Mouse (Mus musculus) left cerebral cortex, postnatal 4 days (tissue): ENCODE results near the gene Mpped1. TPM values are rescaled to one million over a fixed set of nuclear protein-coding genes. Genes with fewer than 3 reads are reported as not detected.

Experiments
- DNase-seq: peaks from one replicate; pipeline ENCODE4 v3.0.0-alpha.2; 2022
- intact Hi-C: fragments of 180-260 bp; cut with DNase I; formaldehyde crosslinking; loops from one replicate; pipeline ENCODE4 v1.15.1; 2025
- total RNA-seq, 2 experiments: library from RNA; stranded (reverse); gene quantifications; 2 replicates each; pipeline ENCODE4 v1.2.3; 2021

Gene Mpped1
- total RNA-seq = 100 to 1,000 TPM; 444 to 539 TPM

DNA sequence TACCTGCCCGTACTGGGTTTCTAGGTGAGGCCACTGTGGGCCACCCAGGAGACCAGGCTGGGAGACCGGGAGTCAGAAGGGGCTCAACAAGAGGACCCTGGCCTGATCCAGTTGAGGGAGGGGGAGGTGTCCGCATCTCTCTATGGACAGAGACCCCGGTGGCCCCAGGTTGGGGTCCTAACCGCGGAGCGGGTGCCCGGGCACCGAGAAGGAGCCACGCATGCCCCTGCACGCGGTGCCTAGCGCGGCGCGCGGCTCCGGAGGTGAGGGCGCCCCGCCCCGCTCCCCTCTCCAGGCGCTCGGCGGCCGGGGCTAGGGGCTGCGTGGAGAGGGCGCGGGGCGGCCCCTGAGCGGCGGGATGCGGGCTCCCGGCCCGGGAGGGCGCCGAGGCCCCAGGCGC, at the start of gene Mpped1:
Gene Mpped1 (plus strand): TSS at position 81 of the 400 bp plus-strand sequence.
- DNase-seq = no peak
- intact Hi-C loops = no loop called here

DNA sequence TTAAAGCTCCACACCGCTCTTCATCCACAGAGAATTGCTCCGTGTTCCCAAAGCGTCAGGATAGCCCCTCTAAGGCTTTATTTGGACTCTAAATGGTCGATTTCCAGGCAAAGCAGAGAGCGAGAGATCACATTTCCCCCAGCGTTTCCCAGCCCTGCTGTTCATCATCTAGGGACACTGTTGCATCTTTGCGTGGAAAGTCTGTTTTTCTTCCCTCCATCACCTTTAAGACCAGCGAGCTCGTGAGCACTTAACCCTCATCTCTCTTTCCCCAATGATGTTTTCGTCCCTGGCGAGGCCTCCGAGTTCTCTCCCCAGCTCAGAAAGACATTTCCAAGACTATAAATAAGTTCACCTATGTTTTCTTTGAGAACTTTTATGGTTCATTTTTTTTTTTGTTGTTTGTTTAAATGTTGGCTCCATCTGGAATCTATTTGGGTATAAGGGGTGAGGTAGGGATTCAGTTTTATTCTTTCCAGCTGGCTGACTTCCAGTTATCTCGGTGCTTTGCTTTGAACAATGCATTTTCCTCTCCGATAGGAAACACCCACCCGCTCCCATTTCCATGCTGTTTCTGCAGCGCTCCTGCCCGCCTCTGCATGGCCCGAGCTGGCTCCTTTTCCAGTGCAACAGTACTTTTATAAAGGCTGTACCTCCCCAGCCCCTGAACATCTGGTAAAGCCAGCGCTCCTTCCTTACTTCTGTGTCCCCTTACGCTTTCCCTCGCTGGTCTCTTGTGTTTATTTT, 38.4 kb upstream of the Mpped1 start:
- intact Hi-C loops = no loop called here
- no peak for DNase-seq

DNA sequence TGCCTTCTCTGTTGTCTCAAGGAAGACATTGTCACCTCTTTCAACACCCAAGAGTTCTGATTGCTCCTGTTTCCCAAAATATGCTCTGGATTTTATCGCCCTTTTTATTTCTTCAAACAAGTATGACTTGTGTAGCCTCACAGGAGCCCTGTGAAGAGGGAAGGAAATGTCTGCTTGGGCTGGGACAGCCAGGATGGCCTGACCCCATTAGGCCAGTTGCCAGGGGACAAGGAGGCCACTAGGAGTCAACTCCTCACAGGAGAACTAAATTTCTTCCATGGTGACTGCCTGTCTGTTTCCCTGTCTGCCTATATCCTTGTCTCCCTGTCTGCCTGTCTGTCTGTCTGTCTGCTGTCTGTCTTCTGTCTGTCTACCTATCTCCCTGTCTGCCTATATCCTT, 37.2 kb upstream of the Mpped1 start:
- DNase-seq = no peak
- intact Hi-C loops = no loop called here

DNA sequence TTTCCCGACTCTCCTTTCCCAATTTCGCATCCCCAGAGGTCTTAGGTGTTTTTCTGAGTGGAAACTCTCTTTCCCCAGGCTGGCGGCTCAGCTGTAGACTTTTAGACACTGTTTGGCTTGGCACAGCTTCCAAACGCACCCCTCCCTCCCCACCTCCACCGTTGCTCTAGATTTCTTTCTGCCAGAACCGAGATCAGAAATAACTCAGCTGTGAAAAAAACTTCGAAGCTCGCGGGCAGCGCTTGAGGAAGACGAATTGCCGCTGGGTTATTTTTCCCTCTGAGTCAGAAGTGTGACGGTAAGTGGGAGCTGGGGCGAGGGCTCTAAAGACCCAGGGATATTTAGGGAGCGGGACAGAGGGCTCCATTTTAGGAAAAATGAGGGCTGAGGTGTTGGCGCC, 33.0 kb upstream of the Mpped1 start:
- intact Hi-C loops = no loop called here
- DNase-seq = no peak

DNA sequence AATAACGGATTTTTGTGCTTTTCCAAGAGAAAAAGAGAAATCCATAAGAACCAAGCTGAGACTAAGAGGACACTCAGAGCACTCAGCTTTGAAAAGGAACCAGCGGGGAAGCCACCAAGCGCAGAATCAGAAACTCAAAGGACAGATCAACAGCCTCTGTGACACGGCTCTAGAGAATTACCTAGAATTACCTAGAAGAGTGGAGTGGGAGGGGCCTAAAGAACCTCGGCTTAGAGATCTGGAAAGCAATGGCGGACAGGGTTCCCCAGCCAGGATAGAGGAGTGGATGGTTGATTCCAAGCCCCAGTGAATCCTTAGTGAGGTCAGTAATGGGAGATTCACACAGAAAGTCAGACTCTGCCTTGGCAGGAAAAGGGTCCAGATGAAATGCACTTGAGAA, 30.3 kb upstream of the Mpped1 start:
- no peak for DNase-seq
- intact Hi-C loops = no loop called here

DNA sequence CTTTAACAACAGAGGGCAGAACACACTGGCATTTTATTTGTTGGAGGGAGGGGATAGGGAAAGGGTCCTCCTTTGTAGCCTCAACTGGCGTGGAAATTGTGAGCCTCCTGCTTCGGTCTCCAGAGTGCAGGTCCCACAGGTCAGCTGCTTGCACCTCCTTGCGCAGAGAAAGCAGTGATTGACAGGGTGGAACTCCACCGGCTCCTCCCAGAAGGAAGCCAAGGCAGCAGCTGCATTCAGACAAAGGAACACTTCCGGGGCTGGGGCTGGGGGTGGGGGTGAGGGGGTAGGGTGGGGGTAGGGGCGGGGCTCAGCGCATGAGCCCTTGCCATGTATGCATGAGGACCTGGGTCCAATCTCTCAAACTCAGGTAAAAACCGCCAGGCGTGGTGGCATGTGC, 29.8 kb upstream of the Mpped1 start:
- intact Hi-C loops = no loop called here
- DNase-seq = no peak

DNA sequence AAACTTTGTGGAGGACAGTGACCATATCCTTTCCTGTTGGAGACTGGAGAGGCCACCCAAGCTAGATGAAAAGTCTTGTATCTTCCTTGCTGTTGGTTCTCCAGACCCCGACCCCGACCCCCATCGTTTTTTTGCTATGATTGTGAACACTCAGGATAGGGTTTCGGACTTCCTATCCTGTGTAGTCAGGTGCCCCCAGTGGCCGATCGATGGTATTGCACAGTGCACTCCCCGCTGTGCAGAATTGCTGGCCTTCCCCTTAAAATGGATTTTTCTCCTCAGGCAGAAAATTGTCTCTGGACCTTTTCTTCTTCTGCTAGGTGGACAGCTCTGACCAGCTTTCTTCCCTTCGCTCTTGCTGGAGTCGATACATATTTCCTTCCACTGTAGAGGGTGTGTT, 22.5 kb upstream of the Mpped1 start:
- intact Hi-C loops = loop anchor here (10.0 kb wide), 2 partner anchors 92 to 122 kb away; no protein-coding TSS in a partner anchor
- peak; percentile 44 for DNase-seq

DNA sequence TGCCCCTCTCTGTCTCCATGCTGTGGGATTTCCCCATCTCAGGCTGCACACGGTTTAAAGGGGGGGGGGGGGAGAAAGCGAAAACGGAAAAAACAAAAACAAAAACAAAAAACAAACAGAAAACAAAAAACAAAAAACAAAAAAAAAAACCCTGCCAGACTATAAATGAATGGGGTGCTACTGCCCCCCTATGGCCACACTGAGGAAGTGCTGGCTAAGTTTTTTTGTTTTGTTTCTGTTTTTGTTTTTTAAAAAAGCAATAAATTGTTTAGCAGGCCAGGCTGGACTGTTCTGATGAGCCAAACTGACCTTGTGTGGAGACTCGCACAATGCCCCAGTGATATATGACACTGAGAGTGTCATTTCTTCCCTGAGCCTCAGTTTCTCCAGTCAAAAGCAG, 20.3 kb upstream of the Mpped1 start:
- no peak for DNase-seq
- intact Hi-C loops = loop anchor here (10.0 kb wide), 2 partner anchors 94 to 124 kb away; no protein-coding TSS in a partner anchor

DNA sequence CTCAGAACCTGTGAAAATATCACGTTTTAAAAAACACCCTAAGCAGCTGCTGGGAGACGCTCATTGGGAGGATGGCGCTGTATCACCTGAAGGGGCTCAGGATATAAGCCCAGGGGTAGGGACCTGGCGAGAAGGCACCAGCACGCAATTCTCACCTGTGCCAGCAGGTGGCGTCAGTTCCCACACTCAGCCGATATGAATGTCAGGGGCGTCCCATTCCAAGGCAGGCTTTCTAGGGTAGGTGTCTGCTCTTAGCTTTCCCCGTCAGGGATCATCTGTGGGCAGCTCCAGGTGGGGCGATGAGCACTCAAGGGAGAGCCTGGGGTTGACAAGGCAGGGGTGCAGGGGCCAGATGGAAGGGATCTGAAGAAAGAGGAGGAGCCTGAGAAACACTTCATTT, 18.6 kb upstream of the Mpped1 start:
- peak; percentile 75 for DNase-seq

DNA sequence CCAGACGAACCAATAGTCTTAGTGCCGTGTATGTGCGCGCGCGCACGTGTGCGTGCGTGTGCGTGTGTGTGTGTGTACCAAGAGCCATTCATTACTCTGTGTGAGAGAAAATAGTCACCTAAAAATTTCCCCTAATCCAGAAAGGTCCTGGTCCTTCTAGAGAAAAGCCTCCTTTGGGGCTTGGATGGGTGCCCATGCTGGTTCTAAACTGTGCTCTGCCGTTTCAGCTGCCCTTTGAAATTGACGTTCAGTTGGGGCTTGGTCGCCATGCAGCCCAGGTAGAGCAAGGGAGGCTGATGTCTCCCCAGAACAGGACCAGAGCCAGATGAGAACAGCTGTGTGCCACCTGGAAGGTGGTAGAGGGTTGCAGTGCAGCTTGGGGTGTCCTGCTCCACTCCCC, 17.8 kb upstream of the Mpped1 start:
- intact Hi-C loops = no loop called here
- DNase-seq = no peak

More for the DNA sequence above, 18.6 kb upstream of the Mpped1 start:
- intact Hi-C loops = no loop called here

DNA sequence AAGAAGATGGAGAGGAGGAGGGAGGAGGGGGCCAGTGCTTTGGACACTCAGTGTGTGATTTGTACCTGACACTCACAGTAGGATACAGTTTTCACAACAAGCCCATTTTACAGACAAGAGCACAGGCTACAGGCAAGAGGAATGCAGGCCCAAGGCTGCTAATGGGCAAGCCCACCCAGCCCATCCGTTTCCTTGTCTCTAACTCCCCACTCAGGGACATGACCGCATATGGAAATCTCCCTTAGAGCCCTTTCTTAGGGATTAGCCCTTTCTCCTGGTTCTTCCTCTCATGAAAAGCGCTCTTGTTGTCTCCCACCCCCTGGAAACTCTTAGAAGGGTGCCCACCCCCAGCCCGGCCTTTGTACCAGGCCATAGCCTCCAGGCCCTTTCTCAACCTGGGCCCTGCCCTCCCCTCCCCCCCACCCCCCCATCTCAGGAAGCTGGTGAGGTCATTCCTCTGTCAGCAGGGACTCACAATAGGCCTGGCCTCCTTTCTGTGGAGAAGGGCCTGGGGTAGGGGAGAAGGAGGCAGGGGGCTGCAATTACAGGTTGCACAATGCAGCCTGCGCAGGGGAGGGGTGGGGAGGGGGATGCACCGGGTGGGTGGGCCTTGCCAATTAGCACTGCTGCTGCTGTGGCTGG, 13.8 kb upstream of the Mpped1 start:
- DNase-seq = no peak
- intact Hi-C loops = no loop called here

DNA sequence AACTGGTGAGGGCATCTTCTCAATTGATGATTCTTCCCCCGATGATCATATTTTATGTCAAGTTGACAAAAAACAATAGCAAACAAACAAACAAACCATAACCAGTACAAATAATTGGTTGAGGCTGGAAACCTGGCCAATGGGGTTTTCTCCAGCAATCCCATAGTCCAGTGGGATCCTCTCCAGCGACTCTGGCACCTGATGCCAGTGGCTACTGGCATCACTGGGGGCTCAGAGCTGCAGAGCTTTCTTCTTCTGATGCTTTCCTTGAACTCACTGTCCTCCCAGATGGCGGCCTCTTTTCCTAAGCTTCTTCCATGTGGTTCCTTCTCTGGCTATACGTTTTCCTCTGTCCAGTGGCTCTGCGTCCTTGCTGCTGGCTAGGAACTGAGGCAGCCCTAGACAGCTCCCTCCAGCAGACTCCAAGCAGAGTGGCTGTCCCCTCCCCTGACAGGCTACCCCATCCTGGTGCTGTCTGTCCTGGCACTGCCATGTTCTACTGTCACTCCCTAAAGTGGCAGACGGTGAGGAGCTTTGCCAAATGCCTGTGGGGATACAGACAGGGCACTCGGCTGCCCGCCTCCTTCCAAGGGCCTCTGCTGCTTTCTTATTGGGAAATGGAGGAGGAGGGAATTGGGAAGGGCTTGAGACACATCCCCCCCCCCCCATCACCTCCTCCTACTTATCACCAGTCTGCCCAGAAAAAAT, 7.8 kb upstream of the Mpped1 start:
- intact Hi-C loops = no loop called here
- peak; percentile 95 for DNase-seq

DNA sequence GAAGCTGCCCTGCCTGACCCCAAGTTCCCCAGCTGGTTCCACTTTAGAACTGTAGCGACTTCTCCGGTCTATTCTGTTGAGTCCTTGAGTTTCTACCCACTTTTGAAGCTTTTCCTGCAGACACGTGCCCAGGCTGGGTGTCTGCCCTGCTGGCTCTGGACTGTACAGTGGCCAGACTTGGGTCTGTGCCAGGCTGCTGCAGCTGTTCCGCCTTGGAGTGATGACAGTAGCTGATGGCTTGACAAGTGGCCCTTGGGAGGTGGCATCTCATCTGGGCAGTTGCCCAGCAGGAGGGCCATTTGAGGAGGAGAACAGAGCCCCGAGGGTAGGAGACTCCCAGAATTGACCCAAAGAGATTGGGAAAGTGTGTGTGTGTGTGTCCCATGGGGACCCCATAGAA, 6.8 kb upstream of the Mpped1 start:
- intact Hi-C loops = no loop called here
- peak; percentile 72 for DNase-seq

DNA sequence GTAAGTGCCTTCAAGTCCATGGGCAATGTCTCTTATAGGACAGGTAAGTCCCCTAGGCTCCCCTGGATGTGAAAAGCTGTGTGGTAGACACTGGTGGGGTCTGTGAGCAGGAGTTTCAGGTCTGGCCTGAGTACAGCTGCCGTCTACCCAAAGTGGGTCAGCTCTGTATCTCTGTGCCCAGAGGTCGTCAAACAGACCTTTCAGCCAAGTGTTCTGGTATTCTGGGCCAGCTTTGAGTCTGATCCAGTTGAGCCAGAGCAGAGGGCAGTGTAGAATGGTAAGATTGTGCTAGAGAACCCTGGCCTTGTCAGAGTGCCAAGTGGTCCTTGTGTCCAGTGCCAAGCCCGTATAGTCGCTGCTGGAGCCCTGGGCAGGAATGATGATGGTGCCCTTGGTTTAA, 6.3 kb upstream of the Mpped1 start:
- intact Hi-C loops = no loop called here
- peak; percentile 46 for DNase-seq

DNA sequence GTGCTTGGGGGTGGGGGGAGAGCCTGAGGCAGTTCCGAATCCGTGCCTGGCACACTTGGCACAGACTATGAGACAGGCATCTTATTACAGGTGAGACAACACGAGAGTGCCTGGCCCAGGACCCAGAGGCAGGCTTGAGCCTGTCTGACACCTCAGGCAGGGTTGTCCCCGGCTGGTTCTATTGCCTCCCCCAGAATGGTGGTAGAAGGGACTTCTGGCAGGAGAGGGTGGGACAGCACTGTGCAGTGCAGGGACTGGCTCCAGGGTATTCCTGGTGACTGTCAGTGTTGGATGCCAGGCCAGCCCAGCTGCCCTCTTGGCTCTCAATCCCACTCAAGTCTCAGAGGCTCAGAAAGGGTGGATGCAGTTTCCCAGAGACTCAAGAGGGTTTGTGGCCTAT, 4.3 kb upstream of the Mpped1 start:
- intact Hi-C loops = no loop called here
- DNase-seq = peak; percentile 80

DNA sequence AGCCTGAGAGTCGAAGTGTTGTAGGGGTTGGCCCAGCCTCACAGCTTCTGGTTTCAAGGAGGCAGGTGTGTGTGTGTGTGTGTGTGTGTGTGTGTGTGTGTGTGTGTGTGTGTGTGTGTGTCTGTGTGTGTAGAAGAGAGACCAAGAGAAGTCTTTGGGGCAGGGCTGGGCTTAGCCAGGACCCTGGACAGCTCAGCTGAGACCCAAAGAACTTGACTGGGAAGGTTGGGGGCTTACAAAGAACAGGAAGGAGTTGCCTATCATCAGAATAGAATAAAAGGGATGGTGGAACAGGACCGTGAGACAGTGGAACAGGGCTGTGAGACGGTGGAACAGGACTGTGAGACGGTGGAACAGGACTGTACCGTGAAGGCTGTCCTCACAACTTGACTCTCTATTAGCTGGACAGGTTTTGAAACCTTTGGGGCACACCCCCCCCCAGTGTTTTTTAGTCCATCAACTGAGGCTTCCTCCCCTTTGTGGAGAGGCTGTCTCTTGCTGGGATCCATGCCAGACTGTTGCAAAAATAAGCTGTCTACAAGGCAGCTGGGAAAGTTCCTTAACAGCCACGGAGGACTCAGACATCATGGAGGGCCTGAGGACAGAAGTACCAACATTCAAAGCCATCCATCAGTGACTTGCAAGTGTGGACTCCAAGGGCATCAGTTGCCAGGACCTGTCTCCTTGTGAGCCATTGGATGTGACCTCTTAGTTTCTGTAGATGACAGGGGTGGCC, 2.8 kb upstream of the Mpped1 start:
- intact Hi-C loops = no loop called here
- no peak for DNase-seq

DNA sequence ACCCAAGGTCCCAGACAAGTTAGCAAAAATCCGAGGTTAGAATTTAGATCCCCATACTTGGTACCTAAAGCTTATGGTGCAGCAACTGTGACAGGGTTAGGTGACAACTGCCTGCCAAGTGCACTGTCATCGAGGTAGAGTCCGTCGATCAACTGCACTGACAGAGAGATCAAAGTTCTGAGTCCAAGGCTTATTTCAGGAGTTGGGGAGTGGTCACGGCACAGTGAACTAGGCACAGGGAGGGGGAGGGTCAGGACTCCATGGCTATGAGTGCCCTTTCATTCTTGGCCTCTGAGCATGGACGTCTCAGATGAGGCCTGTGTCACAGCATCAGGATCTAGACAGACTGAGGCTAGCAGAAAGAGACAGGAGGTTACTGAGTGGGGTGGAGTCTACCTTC, 1.8 kb upstream of the Mpped1 start:
- no peak for DNase-seq
- intact Hi-C loops = no loop called here

DNA sequence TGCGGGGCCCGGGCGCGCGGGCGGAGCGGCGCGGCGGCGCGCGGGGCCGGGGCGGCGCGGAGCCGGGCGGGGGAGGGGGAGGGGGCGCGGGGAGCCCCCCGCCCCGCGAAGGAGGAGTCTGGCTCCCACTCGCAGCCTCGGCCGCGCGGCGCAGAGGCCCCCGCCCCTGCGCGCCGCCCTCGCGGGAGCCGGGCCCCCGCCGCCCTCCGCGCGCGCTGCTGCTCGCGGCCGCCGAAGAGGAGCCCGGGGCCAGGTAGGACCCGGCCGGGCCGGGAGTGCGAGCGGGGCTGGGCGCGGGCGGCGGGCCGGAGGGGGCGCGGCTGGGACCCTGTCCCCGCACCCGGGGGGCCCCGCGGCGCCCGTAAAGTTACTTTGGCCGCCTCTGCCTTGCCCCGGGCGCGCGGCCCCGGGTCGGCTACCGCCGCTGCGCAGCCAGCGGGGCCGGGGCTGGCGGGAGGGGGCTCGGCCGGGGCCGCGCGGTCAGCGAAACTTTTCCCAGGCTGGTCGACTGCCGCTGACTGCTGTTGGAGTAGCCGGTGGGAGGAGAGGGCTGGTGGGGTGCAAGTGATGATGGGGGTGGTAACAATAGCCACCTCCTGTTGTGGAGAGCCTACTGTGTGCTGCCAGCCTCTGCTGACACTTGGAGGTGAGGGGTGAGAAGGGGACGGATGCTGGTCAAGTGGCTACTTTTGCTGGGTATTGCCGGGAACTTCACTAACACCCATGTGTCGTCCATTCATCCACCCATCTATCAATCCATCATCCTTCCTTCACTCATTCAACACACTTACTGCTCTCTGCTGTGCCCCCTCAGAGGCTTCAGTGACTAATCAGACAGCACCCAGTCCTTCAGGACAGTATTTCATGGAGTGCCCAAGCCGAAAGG, 831 bp downstream of the Mpped1 start:
- DNase-seq = no peak

DNA sequence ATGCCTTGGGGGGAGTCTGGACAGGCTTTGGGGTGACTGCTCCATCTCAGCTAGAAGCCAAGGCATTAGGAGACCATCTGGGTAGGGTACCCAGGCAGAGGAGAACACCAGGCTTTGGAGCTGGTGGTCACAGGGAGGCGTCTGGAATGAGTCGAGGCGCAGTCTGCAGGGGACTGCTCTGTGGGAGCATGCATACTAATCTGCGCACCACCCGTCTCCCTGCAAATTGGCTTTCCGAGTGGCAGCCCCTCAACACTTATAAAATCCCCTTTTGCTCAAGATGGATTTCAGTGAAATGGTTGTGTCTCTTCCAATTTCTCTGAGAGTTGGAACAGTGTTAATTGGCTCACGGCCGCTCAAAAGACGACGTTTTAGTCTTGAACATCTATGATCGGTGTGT, 2.0 kb downstream of the Mpped1 start:
- no peak for DNase-seq
- intact Hi-C loops = loop anchor here (5.0 kb wide), 2 partner anchors 61 to 206 kb away; no protein-coding TSS in a partner anchor

More for the DNA sequence above, 831 bp downstream of the Mpped1 start:
- intact Hi-C loops = loop anchor here (5.0 kb wide), 2 partner anchors 62 to 207 kb away; no protein-coding TSS in a partner anchor

DNA sequence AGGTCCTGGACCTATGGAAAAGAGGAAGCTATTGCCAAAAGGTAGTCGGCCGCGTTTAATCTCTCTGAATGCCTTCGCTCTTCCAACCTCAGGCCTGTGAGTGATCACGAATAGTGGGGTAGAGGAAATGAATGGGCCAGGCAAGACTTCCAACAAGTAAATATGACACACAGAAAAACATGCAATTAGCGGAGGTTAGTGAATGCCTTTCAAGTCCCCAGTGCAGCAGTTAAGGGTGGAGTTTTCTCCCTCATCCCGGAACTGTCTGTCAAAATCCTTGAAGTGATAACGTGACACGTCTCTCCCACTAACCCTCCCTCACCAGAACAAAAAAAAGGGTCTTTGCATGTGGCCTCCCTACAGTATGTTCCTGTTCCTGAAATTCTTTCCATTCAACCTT, 3.0 kb downstream of the Mpped1 start:
- intact Hi-C loops = loop anchor here (5.0 kb wide), 2 partner anchors 60 to 205 kb away; no protein-coding TSS in a partner anchor
- no peak for DNase-seq
